Mouse (Mus musculus): Measurements from ENCODE around the gene Gm47289. TPM values are rescaled to one million over a fixed set of nuclear protein-coding genes. Genes with fewer than 3 reads are reported as not detected.

Gm47289 gene
- polyA plus RNA-seq, 1 experiment from 2014 or later = not detected

- H3K27ac ChIP-seq (ENCODE audit: low read depth) = no peak overlapping the region
- H3K4me3 ChIP-seq (ENCODE audit: low read depth, low read length) = no peak overlapping the region
- H3K27me3 ChIP-seq (ENCODE audit: insufficient read depth, low read length) = no peaks in the 10 kb centered on the region
- no peak overlapping the region for H3K9ac ChIP-seq (replicated peaks)
- H3K4me2 ChIP-seq (ENCODE audit: low read depth, low read length) = no peak overlapping the region
- WGBS (ENCODE audit: insufficient replicate concordance) = 80% methylated on average over 8 of the region's 8 CpGs
- TF ChIP-seq CTCF (IDR thresholded peaks at IDR 0.05; ENCODE audit: low read depth) (no peak), EP300 (IDR thresholded peaks at IDR 0.05; ENCODE audit: low read depth) (no peak)
- ATAC-seq (no peak), DNase-seq (no peak)
- no peaks in the 10 kb centered on the region for H3K36me3 ChIP-seq (replicated peaks; ENCODE audit: insufficient read depth, low read length)
- H3K4me1 ChIP-seq (ENCODE audit: insufficient read depth) = no peaks in the 10 kb centered on the region
- no peaks in the 10 kb centered on the region for H3K9me3 ChIP-seq (ENCODE audit: low read length)
Observed at GRCm38 (mm10) chr9:119144696-119145095, 14.3 kb upstream of the Gm47289 start.

- no peak for TF ChIP-seq EP300 (IDR thresholded peaks at IDR 0.05; ENCODE audit: low read depth)
- no peaks in the 10 kb centered on the region for H3K36me3 ChIP-seq (replicated peaks; ENCODE audit: insufficient read depth, low read length)
- H3K9me3 ChIP-seq (ENCODE audit: low read length) = no peaks in the 10 kb centered on the region
- no peak for DNase-seq
- WGBS (ENCODE audit: insufficient replicate concordance) = 60% methylated on average over 10 of the region's 10 CpGs
- no peak overlapping the region for H3K4me3 ChIP-seq (ENCODE audit: low read depth, low read length)
- no peak overlapping the region for H3K27ac ChIP-seq (ENCODE audit: low read depth)
- no peak for ATAC-seq
- no peak overlapping the region for H3K9ac ChIP-seq (replicated peaks)
- H3K4me1 ChIP-seq (ENCODE audit: insufficient read depth) = no peaks in the 10 kb centered on the region
- H3K27me3 ChIP-seq (ENCODE audit: insufficient read depth, low read length) = no peaks in the 10 kb centered on the region
- no peak overlapping the region for H3K4me2 ChIP-seq (ENCODE audit: low read depth, low read length)
Observed at GRCm38 (mm10) chr9:119145137-119145536, 13.8 kb upstream of the Gm47289 start.

DNA sequence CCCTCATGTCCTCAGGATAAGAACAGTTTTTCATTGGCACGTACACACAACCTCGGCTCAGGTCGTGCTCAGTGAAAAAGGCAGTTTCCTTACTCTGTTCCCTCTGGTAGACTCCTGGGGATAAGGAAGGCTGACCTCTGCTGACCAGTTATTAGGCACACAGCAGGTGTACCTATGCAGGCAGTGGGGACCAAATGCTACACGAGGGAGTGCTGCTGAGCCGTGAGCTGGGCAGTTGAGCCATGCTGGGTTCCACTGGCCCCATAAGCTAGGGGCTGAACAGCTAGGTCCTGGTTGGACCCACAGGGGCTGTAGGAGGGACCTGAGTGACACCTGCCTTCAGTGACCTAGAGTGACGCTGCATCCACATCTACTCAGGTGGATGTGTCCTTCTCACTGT is 13.3 kb upstream of the Gm47289 start:
- ATAC-seq = no peak
- Histone ChIP-seq H3K4me1 (ENCODE audit: insufficient read depth) (no peaks in the 10 kb centered on the region), H3K9me3 (ENCODE audit: low read length) (no peaks in the 10 kb centered on the region), H3K9ac (replicated peaks) (no peak overlapping the region), H3K4me3 (ENCODE audit: low read depth, low read length) (no peak overlapping the region), H3K4me2 (ENCODE audit: low read depth, low read length) (no peak overlapping the region), H3K27ac (ENCODE audit: low read depth) (no peak overlapping the region), H3K27me3 (ENCODE audit: insufficient read depth, low read length) (no peaks in the 10 kb centered on the region), H3K36me3 (replicated peaks; ENCODE audit: insufficient read depth, low read length) (no peaks in the 10 kb centered on the region)
- no peak for DNase-seq
- WGBS (ENCODE audit: insufficient replicate concordance) = 69% methylated on average over 6 of the region's 6 CpGs
- no peak for TF ChIP-seq CTCF (IDR thresholded peaks at IDR 0.05; ENCODE audit: low read depth)
- no peak for TF ChIP-seq EP300 (IDR thresholded peaks at IDR 0.05; ENCODE audit: low read depth)

GRCm38 (mm10) chr9:119146098-119146770 is 12.7 kb upstream of the Gm47289 start:
- Histone ChIP-seq H3K27ac (ENCODE audit: low read depth) (no peak overlapping the region), H3K27me3 (ENCODE audit: insufficient read depth, low read length) (no peaks in the 10 kb centered on the region), H3K9ac (replicated peaks) (no peak overlapping the region), H3K9me3 (ENCODE audit: low read length) (no peaks in the 10 kb centered on the region), H3K4me2 (ENCODE audit: low read depth, low read length) (no peak overlapping the region), H3K36me3 (replicated peaks; ENCODE audit: insufficient read depth, low read length) (no peaks in the 10 kb centered on the region), H3K4me3 (ENCODE audit: low read depth, low read length) (no peak overlapping the region), H3K4me1 (ENCODE audit: insufficient read depth) (no peaks in the 10 kb centered on the region)
- 64% methylated on average over 13 of the region's 13 CpGs for WGBS (ENCODE audit: insufficient replicate concordance)
- TF ChIP-seq CTCF (IDR thresholded peaks at IDR 0.05; ENCODE audit: low read depth) (no peak), EP300 (IDR thresholded peaks at IDR 0.05; ENCODE audit: low read depth) (no peak)
- no peak for DNase-seq
- ATAC-seq = no peak

DNA sequence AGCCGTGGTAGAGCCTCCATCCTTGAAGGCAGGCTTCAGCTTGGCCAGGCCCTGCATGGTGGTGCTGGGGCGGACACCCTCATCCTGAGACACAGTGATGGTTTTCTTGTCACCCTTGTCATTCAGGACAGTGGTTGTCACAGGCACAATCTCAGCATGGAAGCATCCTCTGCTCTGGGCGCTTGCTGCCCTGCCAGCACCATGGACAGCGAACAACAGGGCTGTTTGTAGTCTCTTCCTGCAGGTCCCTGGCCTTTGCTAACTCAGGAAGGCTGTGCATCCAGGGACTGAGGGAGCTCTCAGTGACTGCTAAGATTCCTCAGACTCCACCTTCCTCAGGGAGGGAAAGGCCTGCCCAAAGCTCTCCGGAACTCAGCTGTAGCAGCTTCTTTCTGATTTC is 9.4 kb upstream of the Gm47289 start:
- DNase-seq (peak; percentile 63), ATAC-seq (no peak)
- H3K4me1 ChIP-seq (ENCODE audit: insufficient read depth) = no peaks in the 10 kb centered on the region
- H3K9ac ChIP-seq (replicated peaks) = no peak overlapping the region
- H3K4me2 ChIP-seq (ENCODE audit: low read depth, low read length) = no peak overlapping the region
- TF ChIP-seq CTCF (IDR thresholded peaks at IDR 0.05; ENCODE audit: low read depth) (no peak), EP300 (IDR thresholded peaks at IDR 0.05; ENCODE audit: low read depth) (no peak)
- H3K27me3 ChIP-seq (ENCODE audit: insufficient read depth, low read length) = no peaks in the 10 kb centered on the region
- no peaks in the 10 kb centered on the region for H3K9me3 ChIP-seq (ENCODE audit: low read length)
- 22% methylated on average over 5 of the region's 5 CpGs for WGBS (ENCODE audit: insufficient replicate concordance)
- H3K4me3 ChIP-seq (ENCODE audit: low read depth, low read length) = no peak overlapping the region
- no peak overlapping the region for H3K27ac ChIP-seq (ENCODE audit: low read depth)
- no peaks in the 10 kb centered on the region; the same call in 1 of the 2 replicates for H3K36me3 ChIP-seq (replicated peaks; ENCODE audit: insufficient read depth, low read length)

GRCm38 (mm10) chr9:119151751-119152150 is 7.2 kb upstream of the Gm47289 start:
- H3K36me3 ChIP-seq (replicated peaks; ENCODE audit: insufficient read depth, low read length) = no peaks in the 10 kb centered on the region; the same call in 1 of the 2 replicates
- no peak for ATAC-seq
- 73% methylated on average over 2 of the region's 2 CpGs for WGBS (ENCODE audit: insufficient replicate concordance)

More at GRCm38 (mm10) chr9:119151751-119152150, 7.2 kb upstream of the Gm47289 start:
- no peak overlapping the region for H3K27ac ChIP-seq (ENCODE audit: low read depth)
- no peak for TF ChIP-seq CTCF (IDR thresholded peaks at IDR 0.05; ENCODE audit: low read depth)
- no peak for TF ChIP-seq EP300 (IDR thresholded peaks at IDR 0.05; ENCODE audit: low read depth)
- no peak overlapping the region for H3K4me2 ChIP-seq (ENCODE audit: low read depth, low read length)
- H3K4me1 ChIP-seq (ENCODE audit: insufficient read depth) = peaks cover 4% of the 10 kb centered on the region
- no peak overlapping the region for H3K4me3 ChIP-seq (ENCODE audit: low read depth, low read length)
- DNase-seq = no peak
- H3K9me3 ChIP-seq (ENCODE audit: low read length) = no peaks in the 10 kb centered on the region
- H3K27me3 ChIP-seq (ENCODE audit: insufficient read depth, low read length) = 0 out of 2 replicates have a peak, but pooled peaks cover 3% of the 10 kb centered on the region
- H3K9ac ChIP-seq (replicated peaks) = no peak overlapping the region
